Mouse (Mus musculus) CH12.LX (cell line): ENCODE data around the gene Gmcl1.

Experiments
- CHD1 ChIP-seq: IDR thresholded peaks from 2 replicates; pipeline ENCODE4 v1.6.1; 2012; ENCODE audit warnings: low read depth, low read length, improper control_type of control experiment, inconsistent platforms
- CHD2 ChIP-seq: IDR thresholded peaks from 2 replicates; pipeline ENCODE4 v1.6.1; 2011; ENCODE audit warnings: low read length, improper control_type of control experiment
- CTCF ChIP-seq, 2 experiments: IDR thresholded peaks in 1 of 2; conservative IDR thresholded peaks in 1 of 2; 2 replicates each; pipeline ENCODE4 v1.5.1; 2011 to 2012; ENCODE audit warnings: low read depth in 2 of 2, low read length in 2 of 2, improper control_type of control experiment in 1 of 2, inconsistent platforms in 1 of 2, mild to moderate bottlenecking in 1 of 2, moderate library complexity in 1 of 2
- EP300 ChIP-seq: IDR thresholded peaks from 2 replicates; pipeline ENCODE4 v1.6.1; 2011; ENCODE audit warnings: low read length, improper control_type of control experiment
- GABPA ChIP-seq: IDR thresholded peaks from 2 replicates; pipeline ENCODE4 v1.6.1; 2012; ENCODE audit warnings: low read depth, low read length, improper control_type of control experiment, inconsistent platforms; ENCODE audit not compliant: insufficient replicate concordance
- MAZ ChIP-seq: IDR thresholded peaks from 2 replicates; pipeline ENCODE4 v1.6.1; 2012; ENCODE audit warnings: low read depth, mild to moderate bottlenecking, inconsistent platforms, low read length, improper control_type of control experiment, moderate library complexity
- MYC ChIP-seq: IDR thresholded peaks from 2 replicates; pipeline ENCODE4 v1.6.1; 2011; ENCODE audit warnings: low read depth, mild to moderate bottlenecking, improper control_type of control experiment, low read length
- NELFE ChIP-seq: IDR thresholded peaks from 2 replicates; pipeline ENCODE4 v1.6.1; 2011; ENCODE audit warnings: low read depth, low read length, improper control_type of control experiment
- POLR2A ChIP-seq: IDR thresholded peaks from 2 replicates; pipeline ENCODE4 v1.6.1; 2011; ENCODE audit warnings: low read depth, mild to moderate bottlenecking, improper control_type of control experiment, low read length
- POLR2AphosphoS2 ChIP-seq: IDR thresholded peaks from 2 replicates; pipeline ENCODE4 v1.6.1; 2011; ENCODE audit warnings: low read depth, low read length, improper control_type of control experiment
- TCF12 ChIP-seq: IDR thresholded peaks from 2 replicates; pipeline ENCODE4 v1.6.1; 2014; ENCODE audit warnings: low read depth, mild to moderate bottlenecking, inconsistent platforms, low read length, improper control_type of control experiment
- USF1 ChIP-seq: IDR thresholded peaks from 2 replicates; pipeline ENCODE4 v1.6.1; 2014; ENCODE audit warnings: low read depth, mild to moderate bottlenecking, inconsistent platforms, low read length, improper control_type of control experiment
- ZC3H11A ChIP-seq: IDR thresholded peaks from 2 replicates; pipeline ENCODE4 v1.6.1; 2012; ENCODE audit warnings: low read depth, mild to moderate bottlenecking, inconsistent platforms, low read length, improper control_type of control experiment

DNA sequence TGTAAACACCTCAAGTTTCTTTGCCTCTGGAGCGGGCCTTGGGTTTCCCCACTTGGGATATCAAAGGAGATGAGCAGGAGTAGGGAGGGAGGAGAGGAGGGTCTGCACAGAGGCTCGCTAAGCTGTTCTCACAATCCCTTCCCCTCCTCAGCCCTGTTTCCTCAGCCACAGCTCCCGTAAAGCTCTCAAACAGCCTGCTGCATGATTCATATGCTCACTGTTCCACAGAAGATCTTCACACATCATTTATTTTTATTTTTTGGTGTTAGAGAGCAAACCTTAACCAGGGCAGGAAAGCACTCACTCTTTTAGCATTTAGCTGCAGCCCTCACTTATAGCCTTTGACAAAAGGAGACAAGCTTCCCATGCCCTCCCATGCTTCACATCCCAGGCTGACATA is 11.2 kb downstream of the Gmcl1 start:
- TF ChIP-seq GABPA (no peak), POLR2AphosphoS2 (no peak), CTCF (conservative IDR thresholded peaks at IDR 0.05 in 1 of 2, IDR thresholded peaks at IDR 0.05 in 1 of 2; ENCODE audit: low read depth in 2 of 2, low read length in 2 of 2) (no peak), POLR2A (no peak), USF1 (no peak), TCF12 (no peak), MYC (no peak), NELFE (no peak), CHD1 (no peak), EP300 (no peak), MAZ (no peak), CHD2 (no peak), ZC3H11A (no peak)
